Mouse (Mus musculus): Measurements from ENCODE around the gene Smg8. TPM values are rescaled to one million over a fixed set of nuclear protein-coding genes. Genes with fewer than 3 reads are reported as not detected.

The Smg8 gene
- polyA plus RNA-seq, 1 experiment from 2014 or later: 16.3 TPM

Other genes starting within 250 kb of the Smg8 start
- 1.1 to 6.4 TPM (median 4.0 TPM) in 3 replicates for gene Ypel2, start 93.1 kb downstream of the Smg8 start, polyA plus RNA-seq (2018)
- 27.9 to 70.5 TPM (median 53.3 TPM) in 3 replicates for gene Gdpd1, start 12.7 kb downstream of the Smg8 start, polyA plus RNA-seq (2018)
- 0.32 to 6.0 TPM (median 3.3 TPM) in 3 replicates for gene Prr11, start 21.9 kb upstream of the Smg8 start, polyA plus RNA-seq (2018)
- 2.1 to 6.6 TPM (median 6.6 TPM) in 3 replicates for gene Ska2, start 22.5 kb upstream of the Smg8 start, polyA plus RNA-seq (2018)
- 10.6 to 15.1 TPM (median 15.0 TPM) in 3 replicates for gene Trim37, start 40.3 kb upstream of the Smg8 start, polyA plus RNA-seq (2018)